Mouse (Mus musculus) left cerebral cortex, adult 2 months (tissue): ENCODE data around the gene Ifng. TPM values are rescaled to one million over a fixed set of nuclear protein-coding genes. Genes with fewer than 3 reads are reported as not detected.
A peak's percentile ranks its signal among the peaks of the same experiment; 100 is the strongest.
"Not testable (repeated sequence)": the region's sequence is repeated elsewhere in the genome, so short reads cannot be mapped to it uniquely, and the experiment has no call there.

Experiments
- DNase-seq, 2 experiments: peaks; one replicate each; pipeline ENCODE4 v3.0.0; 2021 to 2022; ENCODE audit warnings: low spot score in 2 of 2, mixed read lengths in 1 of 2; ENCODE audit errors: extremely low spot score in 1 of 2
- H3K27ac ChIP-seq: fragments of 200-600 bp; 2 replicates; pipeline ENCODE4 v1.8.1; 2022
- H3K4me3 ChIP-seq: fragments of 200-600 bp; 2 replicates; pipeline ENCODE4 v1.8.1; 2022
- CTCF ChIP-seq: fragments of 200-600 bp; IDR thresholded peaks from 2 replicates; pipeline ENCODE4 v1.8.1; 2022; ENCODE audit warnings: antibody characterized with exemption, mild to moderate bottlenecking, moderate library complexity
- intact Hi-C: fragments of 180-260 bp; cut with DNase I; formaldehyde crosslinking; loops from one replicate; pipeline ENCODE4 v1.15.1; 2025
- total RNA-seq, 2 experiments: library from RNA; stranded (reverse); gene quantifications; 2 replicates each; pipeline ENCODE4 v1.2.3; 2021

The Ifng gene
- total RNA-seq, 2 experiments from 2014 or later, result not detected

GRCm38 (mm10) chr10:118445978-118446377 lies 5.1 kb downstream of the Ifng start:
- Histone ChIP-seq H3K27ac (no peak overlapping the region), H3K4me3 (no peak overlapping the region)
- TF ChIP-seq CTCF, result no peak
- DNase-seq, result no peak
- intact Hi-C loops, result loop anchor here (10.0 kb wide), 2 partner anchors 59 to 629 kb away; no protein-coding TSS in a partner anchor

GRCm38 (mm10) chr10:118451747-118452146 lies 10.9 kb downstream of the Ifng start:
- no peak for DNase-seq
- intact Hi-C loops, result no loop called here
- no peak for TF ChIP-seq CTCF
- H3K27ac ChIP-seq, result no peak overlapping the region
- H3K4me3 ChIP-seq, result no peak overlapping the region

GRCm38 (mm10) chr10:118458729-118459128 lies 17.9 kb downstream of the Ifng start:
- no peak for DNase-seq
- Histone ChIP-seq H3K4me3 (no peak overlapping the region), H3K27ac (no peak overlapping the region)
- intact Hi-C loops, result no loop called here
- TF ChIP-seq CTCF, result no peak

- H3K27ac ChIP-seq, result no peak overlapping the region
- no peak for DNase-seq
- no peak for TF ChIP-seq CTCF
- no peak overlapping the region for H3K4me3 ChIP-seq
- intact Hi-C loops, result no loop called here
Observed at GRCm38 (mm10) chr10:118461126-118461767, 20.4 kb downstream of the Ifng start.

- TF ChIP-seq CTCF, result no peak
- intact Hi-C loops, result no loop called here
Observed at GRCm38 (mm10) chr10:118466481-118466880, 25.6 kb downstream of the Ifng start.

GRCm38 (mm10) chr10:118469047-118469446 lies 28.2 kb downstream of the Ifng start:
- intact Hi-C loops, result no loop called here
- TF ChIP-seq CTCF, result no peak

More at GRCm38 (mm10) chr10:118466481-118466880, 25.6 kb downstream of the Ifng start:
- no peak for DNase-seq
- Histone ChIP-seq H3K27ac (no peak overlapping the region), H3K4me3 (no peak overlapping the region)

GRCm38 (mm10) chr10:118470296-118470957 lies 29.6 kb downstream of the Ifng start:
- intact Hi-C loops, result no loop called here

More at GRCm38 (mm10) chr10:118469047-118469446, 28.2 kb downstream of the Ifng start:
- Histone ChIP-seq H3K27ac (no peak overlapping the region), H3K4me3 (no peak overlapping the region)
- no peak for DNase-seq

GRCm38 (mm10) chr10:118472846-118473245 lies 32.0 kb downstream of the Ifng start:
- H3K27ac ChIP-seq, H3K4me3 ChIP-seq, intact Hi-C loops, DNase-seq: not testable (repeated sequence)

More at GRCm38 (mm10) chr10:118470296-118470957, 29.6 kb downstream of the Ifng start:
- DNase-seq, result peak; percentile 22 to 53
- Histone ChIP-seq H3K27ac (no peak overlapping the region), H3K4me3 (no peak overlapping the region)
- TF ChIP-seq CTCF, result no peak

GRCm38 (mm10) chr10:118476696-118477095 lies 35.9 kb downstream of the Ifng start:
- intact Hi-C loops, result no loop called here
- H3K4me3 ChIP-seq, result no peak overlapping the region
- DNase-seq, result no peak
- H3K27ac ChIP-seq, result no peak overlapping the region
- TF ChIP-seq CTCF, result no peak

GRCm38 (mm10) chr10:118477297-118477696 lies 36.5 kb downstream of the Ifng start:
- intact Hi-C loops, result no loop called here
- Histone ChIP-seq H3K4me3 (no peak overlapping the region), H3K27ac (no peak overlapping the region)
- TF ChIP-seq CTCF, result no peak
- no peak for DNase-seq

- DNase-seq, result peak; percentile 8 to 18
- no peak overlapping the region for H3K27ac ChIP-seq
- intact Hi-C loops, result no loop called here
- TF ChIP-seq CTCF, result no peak
- H3K4me3 ChIP-seq, result no peak overlapping the region
Observed at GRCm38 (mm10) chr10:118479244-118479643, 38.4 kb downstream of the Ifng start.

- intact Hi-C loops, result no loop called here
- TF ChIP-seq CTCF, result no peak
- no peak for DNase-seq
- no peak overlapping the region for H3K27ac ChIP-seq
- no peak overlapping the region for H3K4me3 ChIP-seq
Observed at GRCm38 (mm10) chr10:118480118-118480517, 39.3 kb downstream of the Ifng start.

GRCm38 (mm10) chr10:118480793-118481192 lies 39.9 kb downstream of the Ifng start:
- no peak overlapping the region for H3K4me3 ChIP-seq
- no peak overlapping the region for H3K27ac ChIP-seq
- intact Hi-C loops, result no loop called here
- DNase-seq, result no peak
- TF ChIP-seq CTCF, result no peak
